Mouse (Mus musculus) limb, embryonic 13.5 days (tissue): ENCODE measurements around the gene Myocd. TPM values are rescaled to one million over a fixed set of nuclear protein-coding genes. Genes with fewer than 3 reads are reported as not detected.

Experiments
- ATAC-seq: fragments of 200-750 bp; cut with Nextera tagmentation; 2 replicates; pipeline ENCODE4 v1.8.0; 2017; ENCODE audit warnings: low read depth, moderate number of reproducible peaks, moderate TSS enrichment; ENCODE audit not compliant: low FRiP score
- H3K27ac ChIP-seq: fragments of 300-500 bp; sonication (generic); 2 replicates; pipeline ENCODE4 v1.5.1; 2015; ENCODE audit warnings: inconsistent platforms, mild to moderate bottlenecking, moderate library complexity
- H3K27me3 ChIP-seq: fragments of 300-500 bp; sonication (generic); 2 replicates; pipeline ENCODE4 v1.6.1; 2015; ENCODE audit warnings: mild to moderate bottlenecking, inconsistent platforms
- H3K36me3 ChIP-seq: fragments of 300-500 bp; sonication (generic); 2 replicates; pipeline ENCODE4 v1.6.1; 2015; ENCODE audit warnings: inconsistent platforms, mild to moderate bottlenecking, moderate library complexity
- H3K4me1 ChIP-seq: fragments of 300-500 bp; sonication (generic); 2 replicates; pipeline ENCODE4 v1.6.1; 2015; ENCODE audit warnings: inconsistent platforms
- H3K4me2 ChIP-seq: fragments of 300-500 bp; sonication (generic); replicated peaks from 2 replicates; pipeline ENCODE4 v1.6.1; 2015; ENCODE audit warnings: inconsistent platforms, mild to moderate bottlenecking, moderate library complexity
- H3K4me3 ChIP-seq: fragments of 300-500 bp; sonication (generic); 2 replicates; pipeline ENCODE4 v1.5.1; 2015; ENCODE audit warnings: moderate library complexity, mild to moderate bottlenecking, inconsistent platforms
- H3K9ac ChIP-seq: fragments of 300-500 bp; sonication (generic); 2 replicates; pipeline ENCODE4 v1.6.1; 2015; ENCODE audit warnings: mild to moderate bottlenecking, inconsistent platforms
- H3K9me3 ChIP-seq: fragments of 300-500 bp; sonication (generic); 2 replicates; pipeline ENCODE4 v1.6.1; 2016; ENCODE audit warnings: inconsistent platforms
- whole genome bisulfite sequencing: fragments of 180-500 bp; shearing (Covaris S2); methylation state at CpG from one replicate; pipeline ENCODE4 v1.1.7; 2015; 5-methylcytosine and 5-hydroxymethylcytosine counted together
- polyA plus RNA-seq: library from polyadenylated mRNA; unstranded; fragments of >200 nt; fragmentation: Nextera tagmentation; extraction: Ambion mirVana; gene quantifications from 2 replicates; pipeline ENCODE4 v1.2.1, GENCODE M21; 2015

Gene Myocd
- polyA plus RNA-seq, 1 experiment from 2014 or later, result 0.53 TPM

DNA sequence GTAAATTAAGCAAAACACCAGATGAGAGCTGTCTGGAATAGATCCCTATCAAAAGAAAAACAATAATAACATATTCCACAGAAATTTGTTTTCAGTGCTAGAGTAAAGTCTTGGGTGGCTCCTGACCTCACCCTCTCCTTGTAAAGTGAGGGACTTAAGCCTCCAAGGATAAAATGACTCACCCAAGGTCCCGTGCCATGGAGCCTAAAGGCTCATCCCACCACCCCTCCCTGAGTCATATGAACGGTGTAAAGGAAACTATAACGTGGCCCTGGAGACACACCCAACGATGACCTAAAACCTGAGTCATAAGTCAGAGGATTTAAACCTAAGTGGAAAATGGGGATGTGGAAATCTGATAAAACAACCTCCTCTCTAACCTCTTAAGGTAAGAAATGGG is 141.1 kb downstream of the Myocd start:
- WGBS, result 81% methylated on average over 4 of the region's 4 CpGs
- Histone ChIP-seq H3K9ac (no peak overlapping the region), H3K4me1 (peaks cover 9% of the 10 kb centered on the region), H3K27ac (no peak overlapping the region), H3K36me3 (no peaks in the 10 kb centered on the region), H3K27me3 (no peaks in the 10 kb centered on the region), H3K4me2 (no peak overlapping the region), H3K4me3 (no peak overlapping the region), H3K9me3 (no peaks in the 10 kb centered on the region)
- no peak for ATAC-seq

GRCm38 (mm10) chr11:65126566-65126965 is 143.2 kb downstream of the Myocd start:
- no peaks in the 10 kb centered on the region for H3K36me3 ChIP-seq
- WGBS, result 71% methylated on average over 9 of the region's 9 CpGs
- H3K4me1 ChIP-seq, result peaks cover 9% of the 10 kb centered on the region
- no peak overlapping the region for H3K9ac ChIP-seq
- H3K4me3 ChIP-seq, result no peak overlapping the region
- no peak overlapping the region for H3K27ac ChIP-seq
- no peaks in the 10 kb centered on the region for H3K9me3 ChIP-seq
- ATAC-seq, result no peak
- no peaks in the 10 kb centered on the region for H3K27me3 ChIP-seq
- no peak overlapping the region for H3K4me2 ChIP-seq

Other genes starting within 250 kb of the Myocd start
- gene 1700086D15Rik, start 110.1 kb downstream of the Myocd start, polyA plus RNA-seq, result 0.13 TPM in 1 of 2 replicates, not detected in the other
- gene Arhgap44, start 107.0 kb downstream of the Myocd start, polyA plus RNA-seq, result 4.6 and 5.5 TPM in 2 replicates